Mouse (Mus musculus) cerebral cortex, adult 2 months (tissue): ENCODE results near the gene Mfsd12.

Experiments used
- WGBS: fragments of 180-500 bp; shearing (Covaris S2); methylation state at CpG from one replicate; pipeline ENCODE4 v1.1.7; 2018; 5-methylcytosine and 5-hydroxymethylcytosine counted together

The Mfsd12 gene

GRCm38 (mm10) chr10:81356991-81357844, at the start of gene Mfsd12:
TSS of gene Mfsd12 (plus strand) at chr10:81357491.
- WGBS = 2% methylated on average over 79 of the region's 79 CpGs

- 86% methylated on average over 5 of the region's 5 CpGs for WGBS
Measured at GRCm38 (mm10) chr10:81309571-81309970, 47.7 kb upstream of the Mfsd12 start.

GRCm38 (mm10) chr10:81313581-81313980, 43.7 kb upstream of the Mfsd12 start:
- 87% methylated on average over 13 of the region's 13 CpGs for WGBS

GRCm38 (mm10) chr10:81314201-81314600, 43.1 kb upstream of the Mfsd12 start:
- WGBS = 77% methylated on average over 7 of the region's 7 CpGs

DNA sequence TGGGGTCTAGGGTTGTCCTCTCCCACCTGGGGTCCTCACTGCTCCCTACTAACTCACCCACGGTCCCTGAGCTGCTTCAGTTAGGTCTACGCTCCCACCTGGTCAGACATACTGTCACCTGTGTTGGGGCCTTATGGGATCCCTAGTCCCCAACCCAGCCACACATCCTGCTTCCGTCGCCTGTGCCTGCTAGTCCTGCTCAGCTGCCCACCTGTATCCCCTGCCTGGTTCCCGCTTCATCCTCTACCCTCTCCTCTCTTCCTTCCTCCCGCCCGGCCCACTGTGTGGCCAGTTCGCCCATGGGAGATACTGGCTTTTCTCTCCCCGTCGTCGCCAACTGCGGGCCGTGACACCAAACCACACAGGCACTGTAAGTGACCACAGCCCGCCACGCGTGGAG, 41.7 kb upstream of the Mfsd12 start:
- WGBS = 89% methylated on average over 16 of the region's 16 CpGs

- WGBS = 56% methylated on average over 16 of the region's 16 CpGs
Measured at GRCm38 (mm10) chr10:81316338-81317060, 40.8 kb upstream of the Mfsd12 start.

- 38% methylated on average over 20 of the region's 20 CpGs for whole genome bisulfite sequencing
Measured at GRCm38 (mm10) chr10:81317273-81317672, 40.0 kb upstream of the Mfsd12 start.

- WGBS = 68% methylated on average over 13 of the region's 13 CpGs
Measured at GRCm38 (mm10) chr10:81318589-81319329, 38.5 kb upstream of the Mfsd12 start.

GRCm38 (mm10) chr10:81319330-81319699, 38.0 kb upstream of the Mfsd12 start:
- 17% methylated on average over 8 of the region's 8 CpGs for WGBS

DNA sequence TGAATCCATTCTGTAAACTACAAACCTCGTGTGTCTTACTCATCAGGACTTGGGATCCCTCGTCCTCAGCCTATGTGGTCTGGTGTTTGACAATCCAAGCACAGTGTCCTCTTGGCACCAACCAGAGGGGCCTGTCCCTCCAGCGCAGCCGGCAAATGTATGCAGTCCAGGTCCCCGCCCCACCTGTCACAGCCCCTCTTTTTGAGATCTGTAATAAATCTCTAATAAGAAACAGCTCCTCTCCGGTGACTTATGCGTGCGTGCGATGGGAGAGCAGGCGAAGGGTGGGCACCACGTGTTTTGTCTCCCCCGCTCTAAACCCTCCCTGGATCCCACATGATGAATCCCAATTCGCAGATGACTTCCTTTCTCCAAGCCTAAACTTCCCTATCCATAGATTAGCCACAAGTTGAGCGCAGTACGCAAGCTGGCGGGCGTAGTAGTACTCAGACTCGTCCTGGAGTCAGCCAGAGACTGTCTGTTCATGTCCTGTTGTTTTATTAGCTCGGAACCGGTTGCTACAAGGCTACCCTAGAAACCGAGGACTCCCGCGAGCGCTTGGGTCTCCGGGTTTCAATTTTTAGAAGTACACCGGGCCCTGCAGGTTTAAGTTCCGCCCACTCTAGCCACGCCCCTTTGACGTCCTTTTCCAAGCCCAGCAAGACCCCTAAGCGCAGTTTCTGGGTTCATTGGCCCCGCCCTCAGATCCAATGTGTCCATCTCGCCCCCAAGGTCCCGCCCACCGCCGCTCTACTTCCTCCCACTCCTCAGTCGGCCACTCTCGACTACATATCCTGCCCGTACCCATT, 37.3 kb upstream of the Mfsd12 start:
- WGBS = under 1% methylated on average over 38 of the region's 38 CpGs

GRCm38 (mm10) chr10:81320550-81321347, 36.5 kb upstream of the Mfsd12 start, which contains the start of gene Cactin:
TSS of gene Cactin (plus strand) at chr10:81321103.
- under 1% methylated on average over 68 of the region's 68 CpGs for WGBS

DNA sequence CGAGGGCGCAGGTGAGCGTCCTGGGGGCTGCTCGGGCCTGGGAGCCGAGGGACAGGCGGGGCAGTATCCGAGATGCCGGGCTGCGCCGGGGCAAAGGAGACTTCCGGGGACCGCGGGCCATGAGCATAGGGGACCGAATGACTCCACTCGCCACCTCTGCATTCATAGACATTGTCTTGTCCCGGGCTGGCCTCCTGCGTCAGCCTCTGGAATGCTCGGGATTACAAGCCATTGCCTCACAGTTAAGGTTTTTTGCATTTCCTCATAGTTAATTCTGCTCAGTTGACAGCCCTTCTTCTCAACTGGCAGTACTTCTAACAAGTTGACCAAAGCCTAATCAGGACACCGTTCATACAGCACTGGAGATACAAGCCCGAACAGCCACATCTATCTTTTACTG, 35.9 kb upstream of the Mfsd12 start:
- WGBS = 2% methylated on average over 20 of the region's 20 CpGs

DNA sequence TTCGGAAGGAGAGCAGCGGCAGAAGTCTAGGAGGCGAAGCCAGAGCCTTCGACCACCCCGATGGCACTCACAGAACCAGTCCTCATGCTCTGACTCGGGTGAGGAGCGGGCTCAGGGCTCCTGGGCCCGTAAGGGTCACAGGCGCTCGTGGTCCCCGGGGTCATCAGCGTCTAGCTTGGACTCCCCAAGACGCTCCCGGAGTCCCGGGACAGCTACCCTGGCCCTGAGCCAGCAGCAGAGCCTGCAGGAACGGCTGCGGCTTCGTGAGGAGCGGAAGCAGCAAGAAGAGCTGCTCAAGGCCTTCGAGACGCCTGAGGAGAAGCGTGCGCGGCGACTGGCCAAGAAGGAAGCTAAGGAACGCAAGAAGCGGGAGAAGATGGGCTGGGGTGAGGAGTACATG, 34.8 kb upstream of the Mfsd12 start:
- 91% methylated on average over 27 of the region's 27 CpGs for WGBS

- 91% methylated on average over 23 of the region's 23 CpGs for WGBS
Measured at GRCm38 (mm10) chr10:81323141-81323775, 34.0 kb upstream of the Mfsd12 start.

GRCm38 (mm10) chr10:81323791-81324530, 33.3 kb upstream of the Mfsd12 start:
- WGBS = 94% methylated on average over 18 of the region's 18 CpGs

DNA sequence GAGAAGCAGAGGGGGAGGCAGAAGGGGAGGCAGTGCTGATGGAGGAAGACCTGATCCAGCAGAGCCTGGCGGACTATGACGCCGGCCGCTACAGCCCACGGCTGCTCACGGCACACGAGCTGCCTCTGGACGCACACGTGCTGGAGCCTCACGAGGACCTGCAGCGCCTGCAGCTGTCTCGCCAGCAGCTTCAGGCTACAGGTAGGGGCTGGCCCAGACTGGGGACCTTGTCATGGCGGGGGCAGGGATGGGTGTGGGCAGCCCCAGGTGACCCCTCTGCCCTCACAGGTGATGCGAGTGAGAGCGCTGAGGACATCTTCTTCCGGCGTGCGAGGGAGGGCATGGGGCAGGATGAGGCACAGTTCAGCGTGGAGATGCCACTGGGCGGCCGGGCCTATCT, 32.1 kb upstream of the Mfsd12 start:
- WGBS = 95% methylated on average over 21 of the region's 21 CpGs

- 93% methylated on average over 18 of the region's 18 CpGs for WGBS
Measured at GRCm38 (mm10) chr10:81325781-81326180, 31.5 kb upstream of the Mfsd12 start.

DNA sequence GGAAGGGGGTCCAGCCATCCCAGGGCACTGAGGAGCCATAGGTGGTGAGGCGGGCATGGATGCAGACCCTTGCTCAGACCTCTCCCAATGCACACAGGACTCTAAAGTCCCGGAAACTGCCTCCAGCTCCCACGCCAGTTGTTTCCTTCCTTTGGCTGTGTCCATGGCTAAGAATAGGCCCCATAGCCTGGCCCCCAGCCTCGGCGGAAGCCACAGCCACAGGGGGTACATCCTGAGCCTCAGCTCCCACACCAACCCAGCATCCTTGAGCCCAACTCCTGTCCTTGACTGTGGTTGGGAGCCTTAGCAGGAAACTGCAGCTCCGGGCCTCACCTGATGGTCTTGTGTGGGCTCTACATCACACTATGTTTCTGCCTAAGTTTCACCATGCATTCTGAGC, 30.4 kb upstream of the Mfsd12 start:
- WGBS = 62% methylated on average over 6 of the region's 6 CpGs

- WGBS = 72% methylated on average over 2 of the region's 2 CpGs
Measured at GRCm38 (mm10) chr10:81327959-81328358, 29.3 kb upstream of the Mfsd12 start.
